Mouse (Mus musculus): ENCODE measurements at regions not wholly inside any gene's neighbourhood (a gene's known extent, or its start where the extent isn't known, plus 50 kb on each side); places are given as distances from the start of the nearest gene placed in this dataset.

- no peak for DNase-seq (ENCODE audit: low spot score)
These were observed 92.9 kb downstream of the Zfp365 start for GRCm38 (mm10) chr10:67819534-67819933.

GRCm38 (mm10) chr10:67813901-67814300, 98.6 kb downstream of the Zfp365 start:
- no peak for DNase-seq (ENCODE audit: low spot score)

DNA sequence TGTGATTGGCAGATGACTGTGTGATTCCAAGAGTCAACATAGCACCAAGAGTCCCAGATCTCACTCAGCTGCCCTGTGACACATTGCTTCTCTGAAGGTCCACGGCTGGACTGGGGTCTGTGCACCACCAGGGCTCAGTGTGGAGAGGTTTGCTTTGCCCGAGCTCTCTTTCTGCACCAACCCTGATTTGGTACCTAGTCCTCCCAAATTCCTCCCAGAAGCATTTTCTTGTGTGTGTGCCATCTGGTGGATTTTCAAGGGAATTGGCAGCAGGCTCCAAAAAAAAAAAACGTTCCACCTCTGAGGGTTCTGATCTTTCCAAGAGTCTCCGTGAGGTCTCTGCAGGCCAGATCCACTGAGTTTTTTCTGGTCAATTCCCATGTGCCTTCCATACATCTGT, 107.3 kb downstream of the Zfp365 start:
- DNase-seq (ENCODE audit: low spot score): no peak

- no peak for DNase-seq (ENCODE audit: low spot score)
These were observed 107.8 kb downstream of the Zfp365 start for GRCm38 (mm10) chr10:67804637-67805036.

DNA sequence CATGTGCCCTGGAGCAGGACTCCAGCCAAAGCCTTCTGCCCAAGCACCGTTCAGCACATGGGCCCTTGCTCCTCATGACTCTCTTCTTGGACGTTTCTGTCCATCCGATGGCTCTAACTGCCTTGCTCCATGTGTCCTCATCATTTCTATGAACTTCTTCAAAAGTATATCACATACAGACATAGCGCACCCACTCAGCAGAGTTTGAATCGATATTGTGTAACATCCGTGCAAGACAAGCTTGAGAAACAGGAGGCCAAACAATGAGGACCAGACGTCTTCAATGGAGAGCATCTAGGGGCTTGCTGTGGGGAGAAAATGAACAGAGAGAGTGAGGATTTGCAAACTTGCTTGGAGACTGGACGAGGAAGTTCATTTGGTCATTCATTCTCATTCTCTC, 110.3 kb downstream of the Zfp365 start:
- no peak for DNase-seq (ENCODE audit: low spot score)

- no peak for DNase-seq (ENCODE audit: low spot score)
These were observed 110.8 kb downstream of the Zfp365 start for GRCm38 (mm10) chr10:67801619-67802018.

DNA sequence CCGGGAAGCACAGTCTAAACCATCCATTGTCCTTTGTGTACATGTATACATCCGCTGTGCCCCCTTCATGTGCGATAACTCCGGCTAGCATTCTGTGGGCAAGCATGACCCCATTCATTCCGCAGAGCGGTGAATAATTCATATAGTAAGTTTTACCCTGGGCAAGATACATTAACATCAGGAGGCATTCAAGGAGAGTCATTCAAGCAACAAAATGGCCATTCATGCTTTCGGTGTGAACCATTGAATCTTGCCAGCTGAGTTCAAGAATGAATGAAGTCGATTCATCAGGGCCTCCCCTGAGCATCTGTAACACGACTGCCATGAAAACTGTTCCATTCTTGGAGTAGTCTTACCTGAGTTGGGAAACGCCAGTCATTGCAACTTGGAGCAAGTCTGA, 113.5 kb downstream of the Zfp365 start:
- no peak for DNase-seq (ENCODE audit: low spot score)

DNA sequence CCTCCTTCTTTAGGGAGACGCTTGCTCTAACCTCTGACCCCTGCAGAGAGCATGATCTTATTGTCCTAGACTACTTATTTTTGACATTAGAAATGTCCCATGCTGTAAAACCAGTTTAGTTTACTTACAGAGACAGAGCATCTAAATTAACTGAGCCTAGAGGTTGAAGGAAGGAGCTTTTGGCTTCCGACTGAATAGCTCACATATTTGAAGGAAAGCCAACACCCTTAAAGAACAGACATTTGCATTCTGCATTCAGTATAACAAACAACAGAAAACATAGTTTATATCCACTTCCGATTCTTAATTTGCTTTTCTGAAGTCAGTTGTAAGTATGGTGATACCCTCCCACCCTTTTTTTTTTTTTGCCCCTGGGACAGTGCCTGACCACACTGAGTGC, 119.3 kb downstream of the Zfp365 start:
- no peak for DNase-seq (ENCODE audit: low spot score)

GRCm38 (mm10) chr10:67789651-67790050, 122.8 kb downstream of the Zfp365 start:
- no peak for DNase-seq (ENCODE audit: low spot score)

GRCm38 (mm10) chr10:67788116-67788515, 124.3 kb downstream of the Zfp365 start:
- no peak for DNase-seq (ENCODE audit: low spot score)

DNA sequence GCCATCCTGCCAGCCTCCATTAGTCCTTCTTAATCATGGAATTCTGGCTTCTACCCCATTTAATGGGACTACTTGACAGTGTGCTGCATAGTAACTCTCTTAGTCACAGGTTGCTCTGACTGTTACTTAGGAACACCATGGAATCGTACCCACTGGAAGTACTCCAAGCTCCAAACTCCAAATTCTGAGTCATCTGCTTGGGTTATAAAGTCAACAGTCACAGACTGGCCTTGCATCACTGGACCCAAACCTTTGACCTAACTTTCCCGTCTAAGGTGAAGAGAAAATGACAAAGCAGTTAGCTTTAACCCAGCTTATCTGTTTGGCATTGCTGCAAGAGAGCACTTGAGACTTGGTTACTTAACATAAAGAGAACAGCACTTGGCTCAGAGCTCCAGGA, 126.9 kb downstream of the Zfp365 start:
- peak; percentile 24 for DNase-seq (ENCODE audit: low spot score)

DNA sequence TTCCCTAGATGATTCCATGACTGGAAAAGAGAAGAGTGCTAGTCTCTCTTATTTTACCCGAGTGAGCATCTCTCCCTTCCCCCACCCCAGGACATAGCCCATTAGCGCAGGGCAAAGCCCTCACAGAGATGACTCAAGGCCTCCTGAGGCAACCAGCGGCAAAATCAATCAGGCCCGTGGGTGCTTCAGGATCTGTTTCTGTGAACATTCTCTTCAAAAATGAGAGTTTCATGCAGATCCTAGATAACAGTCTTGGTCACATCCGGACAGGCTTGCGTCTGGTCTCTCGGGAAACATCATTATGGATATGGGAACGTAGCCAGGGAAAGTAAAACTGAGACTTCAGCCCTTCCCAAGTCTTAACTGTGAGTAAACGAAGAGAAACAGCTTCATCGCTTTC, 134.1 kb downstream of the Zfp365 start:
- DNase-seq (ENCODE audit: low spot score): no peak

DNA sequence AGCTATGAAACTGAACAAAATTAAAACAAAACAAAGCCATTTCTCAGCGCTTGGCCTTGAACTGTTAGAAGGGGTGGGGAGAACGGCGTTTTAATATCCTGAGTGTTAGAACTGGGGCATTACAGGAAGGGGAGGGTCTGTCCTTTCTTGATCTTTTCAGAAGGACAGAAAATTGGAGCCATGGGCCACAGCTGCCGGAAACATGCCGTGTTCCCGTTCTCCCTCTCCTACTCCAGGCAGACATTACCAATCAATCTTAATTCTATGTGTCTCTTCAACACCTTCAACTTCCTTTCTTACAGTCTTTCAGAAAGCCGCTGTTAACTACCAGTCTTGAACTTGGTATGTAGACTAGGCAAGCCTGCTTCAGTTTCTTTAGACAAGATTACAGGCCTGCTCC, 134.7 kb downstream of the Zfp365 start:
- no peak for DNase-seq (ENCODE audit: low spot score)

GRCm38 (mm10) chr10:67776851-67777250, 135.6 kb downstream of the Zfp365 start:
- no peak for DNase-seq (ENCODE audit: low spot score)

DNA sequence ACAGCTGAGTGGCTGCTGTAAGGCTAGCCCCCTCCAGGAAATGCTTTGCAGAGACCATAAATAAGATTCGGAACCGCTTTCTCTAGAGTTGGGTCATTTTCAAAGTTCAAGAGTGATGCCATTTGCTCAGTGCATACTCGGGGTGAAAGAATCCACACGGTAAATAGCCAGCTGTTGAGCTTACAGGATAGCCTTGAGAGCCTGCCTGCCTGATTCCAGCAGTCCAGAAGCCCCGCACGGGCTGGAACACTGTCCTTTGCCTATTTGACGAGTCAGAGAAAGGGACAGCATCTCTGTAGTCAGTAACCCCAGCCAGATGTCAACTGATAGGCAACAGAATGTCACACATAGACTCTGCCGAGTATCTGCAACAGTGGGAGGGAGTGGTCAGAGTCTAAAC, 140.7 kb downstream of the Zfp365 start:
- DNase-seq (ENCODE audit: low spot score): no peak

DNA sequence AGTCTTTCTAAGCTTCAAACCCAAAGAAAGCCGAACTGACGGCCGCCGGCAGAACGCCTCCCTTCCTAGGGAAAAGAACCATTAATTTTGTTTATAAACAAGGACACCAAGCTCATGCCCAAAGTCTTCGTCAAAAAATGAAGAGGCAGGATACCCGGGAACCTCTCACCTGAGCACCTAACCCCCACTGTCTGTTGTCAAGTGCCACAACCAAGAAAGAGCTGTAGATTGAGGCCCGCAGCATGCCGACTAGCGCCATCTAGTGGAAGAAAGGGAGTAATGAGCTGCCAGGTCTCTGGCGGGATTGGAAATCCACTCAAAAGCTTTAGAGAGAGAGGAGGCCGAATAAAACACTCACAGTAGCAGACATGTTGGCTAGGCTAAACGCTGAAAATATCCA, 146.4 kb downstream of the Zfp365 start:
- DNase-seq (ENCODE audit: low spot score): peak; percentile 31

- DNase-seq (ENCODE audit: low spot score): no peak
These were observed 152.0 kb downstream of the Zfp365 start for GRCm38 (mm10) chr10:67760424-67760823.

- no peak for DNase-seq (ENCODE audit: low spot score)
These were observed 164.3 kb downstream of the Zfp365 start for GRCm38 (mm10) chr10:67748121-67748520.

- no peak for DNase-seq (ENCODE audit: low spot score)
These were observed 165.0 kb downstream of the Zfp365 start for GRCm38 (mm10) chr10:67747461-67747860.

GRCm38 (mm10) chr10:67746140-67746539, 166.3 kb downstream of the Zfp365 start:
- DNase-seq (ENCODE audit: low spot score): no peak

DNA sequence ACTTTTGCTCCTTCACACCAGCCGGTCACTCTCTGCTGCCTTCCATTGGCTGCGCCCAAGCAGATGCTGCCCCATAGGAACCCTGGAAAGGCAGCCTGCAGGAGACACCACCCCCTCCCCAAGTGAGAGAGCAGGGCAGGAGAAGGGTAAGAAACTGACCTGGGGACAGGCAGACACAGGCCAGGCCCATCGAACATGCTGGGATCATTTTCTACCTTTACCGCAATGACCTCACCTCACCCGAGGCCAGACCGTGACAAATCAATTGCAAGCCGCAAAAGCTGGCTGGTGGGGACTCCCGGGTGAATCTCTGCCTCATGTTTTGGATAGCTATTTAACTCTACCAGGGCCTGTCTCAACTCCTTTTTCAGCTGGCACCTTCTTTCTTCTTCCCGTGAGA, 168.9 kb downstream of the Zfp365 start:
- DNase-seq (ENCODE audit: low spot score): no peak

DNA sequence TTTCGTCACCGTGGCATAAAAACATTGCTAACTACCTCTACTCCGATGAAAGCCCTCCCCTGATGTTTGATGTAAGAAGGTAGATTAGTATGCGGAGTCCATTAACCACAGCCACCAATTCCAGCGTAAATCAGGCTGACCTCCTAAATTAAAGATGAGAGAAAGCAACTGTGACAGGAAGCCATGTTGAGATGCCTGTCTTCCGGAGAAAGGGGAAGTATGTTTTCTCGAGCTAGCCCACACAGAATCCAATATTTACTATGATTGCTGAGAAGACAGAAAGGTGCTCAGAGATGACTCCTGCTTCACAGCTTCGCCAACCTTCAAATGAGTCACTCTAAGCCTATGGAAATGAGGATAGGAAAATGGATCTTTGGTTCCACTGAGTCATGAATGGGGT, 169.6 kb downstream of the Zfp365 start:
- DNase-seq (ENCODE audit: low spot score): no peak

- DNase-seq (ENCODE audit: low spot score): no peak
These were observed 170.2 kb downstream of the Zfp365 start for GRCm38 (mm10) chr10:67742305-67742704.

DNA sequence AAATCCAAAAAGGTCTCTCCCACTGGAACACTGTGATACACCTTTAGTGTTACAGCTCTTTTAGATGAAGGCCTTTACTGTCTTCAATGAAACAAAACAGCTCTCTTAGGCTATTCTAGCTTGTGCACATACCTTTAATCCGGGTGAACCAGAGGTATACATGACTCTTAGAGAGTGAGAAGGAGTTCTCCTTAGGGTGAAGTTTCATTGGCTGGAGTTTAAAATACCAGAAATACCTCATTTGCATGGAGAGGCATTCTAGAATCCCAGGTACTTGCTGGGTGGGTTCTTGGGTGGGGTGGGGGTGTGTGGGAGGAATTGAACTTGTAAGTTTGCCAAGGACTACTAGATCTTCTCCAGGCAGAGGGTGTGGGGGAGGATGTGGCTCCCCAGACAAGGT, 173.3 kb downstream of the Zfp365 start:
- no peak for DNase-seq (ENCODE audit: low spot score)

DNA sequence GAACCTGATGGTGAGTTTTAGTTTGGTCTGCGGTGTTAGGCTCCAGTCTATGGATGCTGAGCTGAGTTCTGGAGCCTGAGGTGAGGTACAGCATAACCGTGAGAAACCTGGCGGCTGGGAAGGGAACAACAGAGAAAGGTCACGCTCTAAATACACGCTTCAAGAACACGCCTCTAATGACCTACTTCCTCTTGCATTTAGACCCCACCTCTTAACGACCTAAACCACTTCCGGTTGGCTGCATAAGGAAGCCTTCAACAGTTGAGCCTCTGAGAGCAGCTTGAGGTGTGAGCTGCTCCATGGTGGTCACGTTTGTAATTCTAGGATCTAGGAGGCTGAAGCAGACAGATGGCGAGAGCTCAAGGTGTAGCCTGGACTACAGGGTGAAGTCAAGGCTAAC, 175.8 kb downstream of the Zfp365 start:
- DNase-seq (ENCODE audit: low spot score): no peak
